Mouse (Mus musculus): ENCODE results near the gene Rai14.

DNA sequence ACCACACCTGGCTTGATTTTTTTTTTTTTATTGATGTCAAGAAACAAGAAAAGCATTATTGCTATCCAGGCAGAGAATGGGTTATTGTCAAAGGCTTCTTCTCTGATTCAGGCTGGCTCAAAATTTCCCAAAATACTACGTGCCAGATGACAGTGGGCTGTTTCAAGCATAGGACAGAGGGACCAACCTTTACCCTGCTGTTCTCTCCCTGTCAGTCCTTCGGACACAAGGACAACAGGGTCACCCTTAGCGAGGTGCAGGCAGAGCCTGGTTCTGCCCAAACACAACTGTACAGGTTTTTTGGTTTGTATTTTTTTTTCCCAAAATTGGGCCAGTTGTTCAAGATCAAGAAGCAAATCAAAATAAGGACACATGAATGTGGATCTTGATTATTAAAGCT lies 70.6 kb downstream of the Rai14 start:
- TF ChIP-seq POLR2A (IDR thresholded peaks at IDR 0.05; ENCODE audit: low read depth, low read length) = no peak
- no peak for TF ChIP-seq CTCF (IDR thresholded peaks at IDR 0.05; ENCODE audit: extremely low read depth, insufficient read length, insufficient replicate concordance, low read depth, low read length)

Measured in small intestine, adult 2 months (tissue).